Mouse (Mus musculus) testis, adult 2 months (tissue): ENCODE results near the gene Tle6. TPM values are rescaled to one million over a fixed set of nuclear protein-coding genes. Genes with fewer than 3 reads are reported as not detected.

ENCODE experiments used
- H3K27ac ChIP-seq: fragments of 200-500 bp; 2 replicates; pipeline ENCODE4 v1.5.1; 2012; ENCODE audit warnings: low read depth, low read length; ENCODE audit not compliant: control insufficient read depth, insufficient read depth
- H3K27me3 ChIP-seq: fragments of 200-500 bp; 2 replicates; pipeline ENCODE4 v1.6.1; 2012; ENCODE audit warnings: mild to moderate bottlenecking, low read length, moderate library complexity; ENCODE audit not compliant: control insufficient read depth, insufficient read depth
- H3K36me3 ChIP-seq: fragments of 200-500 bp; 2 replicates; pipeline ENCODE4 v1.6.1; 2012; ENCODE audit warnings: mild to moderate bottlenecking, low read length; ENCODE audit not compliant: control insufficient read depth, insufficient read depth
- H3K4me1 ChIP-seq: fragments of 200-500 bp; 2 replicates; pipeline ENCODE4 v1.6.1; 2012; ENCODE audit warnings: low read length; ENCODE audit not compliant: control insufficient read depth, insufficient read depth
- H3K4me3 ChIP-seq: fragments of 200-500 bp; 2 replicates; pipeline ENCODE4 v1.5.1; 2012; ENCODE audit warnings: low read depth, mild to moderate bottlenecking, low read length, moderate library complexity, mixed read lengths; ENCODE audit not compliant: control insufficient read depth
- CTCF ChIP-seq: fragments of 200-500 bp; IDR thresholded peaks from 2 replicates; pipeline ENCODE4 v1.5.1; 2012; ENCODE audit warnings: low read depth, mild to moderate bottlenecking, inconsistent platforms, low read length, moderate library complexity; ENCODE audit not compliant: control insufficient read depth, insufficient read depth, insufficient replicate concordance
- POLR2A ChIP-seq: fragments of 200-500 bp; IDR thresholded peaks from 2 replicates; pipeline ENCODE4 v1.6.1; 2012; ENCODE audit warnings: low read depth, mild to moderate bottlenecking, inconsistent platforms, low read length, moderate library complexity; ENCODE audit not compliant: control insufficient read depth
- polyA plus RNA-seq: library from polyadenylated mRNA; depleted of rRNA; stranded (reverse); fragments of >200 nt; gene quantifications from 2 replicates; pipeline ENCODE4 v1.2.3, GENCODE M21; 2012

Tle6 gene
- polyA plus RNA-seq, 1 experiment, result 16.9 TPM

- H3K4me3 ChIP-seq, result no peak overlapping the region
- H3K4me1 ChIP-seq, result peaks cover 26% of the 10 kb centered on the region
- no peaks in the 10 kb centered on the region for H3K36me3 ChIP-seq
- no peak overlapping the region for H3K27ac ChIP-seq
- no peaks in the 10 kb centered on the region for H3K27me3 ChIP-seq
- no peak for TF ChIP-seq POLR2A
- no peak for TF ChIP-seq CTCF
Measured at GRCm38 (mm10) chr10:81602741-81603151, 1.9 kb upstream of the Tle6 start.

GRCm38 (mm10) chr10:81601396-81601905 lies 578 bp upstream of the Tle6 start:
- peak overlapping the region; percentile 73; the same call in 1 of the 2 replicates for H3K27ac ChIP-seq
- H3K4me3 ChIP-seq, result peak overlapping the region; percentile 70
- H3K36me3 ChIP-seq, result no peaks in the 10 kb centered on the region
- TF ChIP-seq CTCF (no peak), POLR2A (no peak)
- no peaks in the 10 kb centered on the region for H3K27me3 ChIP-seq
- peaks cover 23% of the 10 kb centered on the region for H3K4me1 ChIP-seq

GRCm38 (mm10) chr10:81600096-81600495 lies 777 bp downstream of the Tle6 start:
- H3K4me3 ChIP-seq, result no peak overlapping the region
- H3K36me3 ChIP-seq, result no peaks in the 10 kb centered on the region
- no peak overlapping the region for H3K27ac ChIP-seq
- no peaks in the 10 kb centered on the region for H3K27me3 ChIP-seq
- peaks cover 25% of the 10 kb centered on the region for H3K4me1 ChIP-seq
- no peak for TF ChIP-seq POLR2A
- TF ChIP-seq CTCF, result no peak

DNA sequence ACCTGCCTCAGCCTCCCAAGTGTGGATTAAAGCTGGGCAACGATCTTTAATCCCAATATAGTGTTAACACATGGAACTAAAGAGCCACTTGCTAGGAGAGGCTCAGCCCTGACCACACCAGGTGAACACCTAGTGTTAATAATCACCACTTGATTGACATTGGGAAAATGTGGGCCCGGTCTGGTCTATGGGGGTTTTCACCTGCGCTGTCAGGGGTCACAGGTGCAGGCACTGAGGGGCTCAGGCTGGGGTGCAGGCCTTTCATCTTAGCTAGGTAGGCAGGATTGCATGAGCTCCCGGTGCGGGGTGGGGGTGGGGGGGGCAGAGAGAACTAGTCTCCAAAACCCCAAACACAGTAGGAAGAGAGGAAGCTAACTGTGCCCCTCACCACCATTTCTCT lies 1.2 kb downstream of the Tle6 start:
- Histone ChIP-seq H3K4me3 (no peak overlapping the region), H3K4me1 (peaks cover 21% of the 10 kb centered on the region), H3K27me3 (no peaks in the 10 kb centered on the region), H3K27ac (no peak overlapping the region), H3K36me3 (no peaks in the 10 kb centered on the region)
- no peak for TF ChIP-seq CTCF
- TF ChIP-seq POLR2A, result no peak

- Histone ChIP-seq H3K27ac (no peak overlapping the region), H3K27me3 (no peaks in the 10 kb centered on the region), H3K4me3 (no peak overlapping the region), H3K4me1 (peaks cover 21% of the 10 kb centered on the region), H3K36me3 (no peaks in the 10 kb centered on the region)
- no peak for TF ChIP-seq CTCF
- no peak for TF ChIP-seq POLR2A
Measured at GRCm38 (mm10) chr10:81598871-81599270, 2.0 kb downstream of the Tle6 start.

GRCm38 (mm10) chr10:81598342-81598741 lies 2.5 kb downstream of the Tle6 start:
- no peaks in the 10 kb centered on the region for H3K27me3 ChIP-seq
- H3K4me1 ChIP-seq, result peaks cover 21% of the 10 kb centered on the region
- no peak for TF ChIP-seq POLR2A
- no peak for TF ChIP-seq CTCF
- no peak overlapping the region for H3K27ac ChIP-seq
- no peaks in the 10 kb centered on the region for H3K36me3 ChIP-seq
- no peak overlapping the region for H3K4me3 ChIP-seq

DNA sequence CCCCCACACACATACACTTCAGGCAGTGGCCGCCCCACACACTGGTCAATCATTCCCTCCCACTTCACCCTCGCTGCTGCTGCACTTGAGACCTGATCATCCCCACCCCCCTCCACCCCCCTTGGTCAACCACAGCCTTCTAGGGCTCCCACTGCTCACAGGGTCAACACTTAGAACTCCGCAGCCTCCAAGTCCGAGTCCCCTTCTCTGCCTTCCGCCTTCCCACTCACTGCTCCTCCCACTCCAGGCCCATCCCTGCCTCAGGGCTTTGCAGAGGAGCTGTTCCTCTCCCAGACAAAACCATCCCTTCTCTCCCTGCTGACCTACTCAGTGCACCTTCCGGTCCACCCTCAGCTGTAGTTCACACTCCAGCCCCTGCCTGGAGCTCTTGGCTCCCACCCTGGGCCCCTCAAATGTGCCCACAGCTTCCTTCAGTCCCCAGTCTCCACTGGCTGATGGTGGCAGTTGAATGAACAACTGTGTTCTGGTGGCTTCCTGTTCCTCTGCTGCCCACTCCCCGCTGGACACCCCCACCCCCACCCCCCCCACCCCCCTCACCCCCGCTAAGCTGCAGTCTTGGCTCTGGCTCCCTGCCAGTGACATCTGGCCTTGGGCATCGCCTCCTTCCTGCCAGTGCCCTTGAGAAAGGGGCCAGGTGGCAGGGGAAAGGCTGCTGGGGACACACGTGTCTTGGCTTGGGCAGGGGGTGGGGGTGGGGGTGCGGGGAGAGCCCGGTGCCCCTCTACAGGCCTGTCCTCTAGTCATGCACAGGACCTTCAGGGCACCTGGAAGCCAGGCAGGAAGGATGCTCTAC lies 3.5 kb downstream of the Tle6 start:
- H3K36me3 ChIP-seq, result no peaks in the 10 kb centered on the region
- peak overlapping the region; percentile 37; the same call in 1 of the 2 replicates for H3K4me3 ChIP-seq
- H3K27ac ChIP-seq, result no peak overlapping the region
- H3K27me3 ChIP-seq, result no peaks in the 10 kb centered on the region
- TF ChIP-seq POLR2A (0 out of 2 replicates have a peak, but pooled peaks have one; percentile 9), CTCF (no peak)
- peaks cover 21% of the 10 kb centered on the region for H3K4me1 ChIP-seq

GRCm38 (mm10) chr10:81596611-81597010 lies 4.3 kb downstream of the Tle6 start:
- Histone ChIP-seq H3K27me3 (no peaks in the 10 kb centered on the region), H3K4me1 (peaks cover 20% of the 10 kb centered on the region), H3K4me3 (no peak overlapping the region)

More at GRCm38 (mm10) chr10:81596611-81597010, 4.3 kb downstream of the Tle6 start:
- no peaks in the 10 kb centered on the region for H3K36me3 ChIP-seq
- TF ChIP-seq POLR2A (no peak), CTCF (no peak)
- no peak overlapping the region for H3K27ac ChIP-seq
